Mouse (Mus musculus): ENCODE results near the gene Gm49342.

DNA sequence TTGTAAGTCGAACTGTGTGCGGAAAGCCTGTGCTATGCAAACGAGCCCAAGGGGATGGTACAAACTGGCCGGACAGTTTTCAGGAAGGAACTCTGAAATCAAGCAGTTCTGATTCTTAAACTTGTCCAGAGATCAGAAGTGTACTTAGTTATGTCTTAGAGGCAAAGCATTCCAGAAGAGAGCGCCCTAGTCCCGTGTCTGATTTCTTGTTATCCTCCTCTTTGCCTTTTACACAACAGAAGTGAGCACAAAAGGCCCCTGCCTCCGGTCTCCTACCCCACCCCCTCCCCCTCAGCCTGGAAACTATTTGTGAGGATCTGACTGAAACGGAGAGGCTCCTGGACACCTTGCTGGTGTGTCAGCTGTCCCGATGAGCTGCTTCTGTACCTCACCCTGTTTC is 32.4 kb downstream of the Gm49342 start:
- no peak for TF ChIP-seq CTCF (IDR thresholded peaks at IDR 0.05; ENCODE audit: control insufficient read depth, insufficient read depth, insufficient replicate concordance, low read depth, low read length)
- no peak for TF ChIP-seq POLR2A (IDR thresholded peaks at IDR 0.05; ENCODE audit: control insufficient read depth, low read depth, low read length)
